Mouse (Mus musculus): ENCODE results near the gene Sdr42e1.

Sdr42e1 gene

DNA sequence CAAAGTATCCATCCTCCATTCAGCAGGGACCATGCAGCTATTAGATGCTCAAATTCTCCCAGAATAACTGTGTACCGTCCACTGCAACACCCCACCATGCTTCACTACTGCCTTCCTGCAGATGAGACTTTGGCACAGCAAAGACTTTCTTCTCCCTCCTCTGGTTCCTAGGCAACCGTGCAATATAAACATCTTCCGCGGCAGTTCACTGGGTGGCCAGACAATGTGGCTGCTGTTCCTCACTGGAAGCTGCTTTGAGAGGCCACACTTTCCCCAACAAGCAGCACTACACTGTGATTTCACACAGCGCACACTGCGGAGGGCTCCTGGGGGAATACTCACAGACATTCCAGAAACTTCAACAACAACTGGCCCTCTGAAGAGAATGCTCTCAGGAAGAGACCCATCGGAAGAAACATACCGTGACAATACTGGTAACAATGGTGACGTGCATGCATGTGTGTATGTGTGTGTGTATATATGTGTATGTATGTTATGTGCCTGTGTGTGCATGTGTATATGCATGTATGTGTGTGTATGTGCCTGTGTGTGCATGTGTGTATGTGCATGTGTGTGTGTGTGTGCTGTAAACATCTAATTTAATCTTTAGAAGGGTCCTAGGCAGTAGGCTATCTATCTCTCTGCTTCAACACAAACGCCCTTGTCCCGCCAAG lies 13.0 kb downstream of the Sdr42e1 start:
- in situ Hi-C loops (cut with MboI) = no loop called here

DNA sequence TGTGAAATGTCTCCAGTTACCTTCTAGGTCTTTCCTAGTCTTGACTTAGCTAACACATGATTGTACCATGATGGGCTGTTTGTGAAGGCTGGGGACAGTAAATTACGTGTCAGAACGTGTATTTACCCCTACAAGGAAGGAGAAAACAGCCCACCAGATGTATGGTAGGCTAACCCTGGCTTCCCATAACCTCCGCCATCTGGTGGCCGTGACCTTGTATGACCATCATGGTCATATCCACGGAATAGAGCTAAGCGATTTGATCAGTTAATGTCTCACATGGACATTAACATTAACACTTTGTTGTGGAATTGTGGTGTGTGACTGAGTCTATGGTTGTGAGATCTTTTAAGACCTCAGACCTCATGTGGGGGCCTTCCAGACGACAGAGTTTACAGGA lies 14.5 kb downstream of the Sdr42e1 start:
- in situ Hi-C loops (cut with MboI) = no loop called here

DNA sequence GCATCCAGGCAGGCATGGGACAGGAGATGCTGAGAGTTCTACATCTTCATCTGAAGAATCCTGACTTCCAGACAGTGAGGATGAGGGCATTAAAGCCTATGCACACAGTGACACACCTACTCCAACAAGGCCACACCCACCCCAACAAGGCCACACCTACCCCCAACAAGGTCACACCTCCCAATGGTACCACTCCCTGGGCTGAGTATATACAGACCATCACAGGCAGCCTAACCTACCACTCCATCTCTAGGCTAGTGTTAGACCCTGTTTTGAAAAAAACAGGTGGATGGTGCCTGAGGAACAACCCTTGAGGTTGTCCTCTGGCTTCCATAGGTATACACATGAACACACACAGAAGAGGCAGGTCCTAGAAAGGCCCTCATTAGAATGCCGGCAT lies 21.2 kb downstream of the Sdr42e1 start:
- in situ Hi-C loops (cut with MboI) = no loop called here

DNA sequence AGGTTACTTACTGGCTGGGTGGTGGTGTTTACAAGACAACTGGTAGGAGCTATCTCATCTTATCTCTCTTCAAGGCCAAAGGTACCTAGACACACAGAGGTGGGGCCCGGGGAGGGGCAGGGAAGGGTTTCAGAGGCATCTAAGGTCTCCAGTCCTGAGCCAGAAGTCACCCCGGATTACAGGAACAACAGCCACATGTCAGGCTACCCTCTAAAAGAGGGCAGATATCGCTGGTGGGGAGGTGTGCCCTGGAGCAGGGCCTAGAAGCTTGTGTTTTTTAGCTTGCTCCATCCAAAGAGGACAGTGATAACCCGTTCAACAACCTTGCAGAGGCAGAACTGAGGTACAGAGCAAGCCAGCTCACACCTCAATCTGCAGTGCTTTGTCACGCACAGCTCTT lies 27.0 kb downstream of the Sdr42e1 start:
- in situ Hi-C loops (cut with MboI) = no loop called here

DNA sequence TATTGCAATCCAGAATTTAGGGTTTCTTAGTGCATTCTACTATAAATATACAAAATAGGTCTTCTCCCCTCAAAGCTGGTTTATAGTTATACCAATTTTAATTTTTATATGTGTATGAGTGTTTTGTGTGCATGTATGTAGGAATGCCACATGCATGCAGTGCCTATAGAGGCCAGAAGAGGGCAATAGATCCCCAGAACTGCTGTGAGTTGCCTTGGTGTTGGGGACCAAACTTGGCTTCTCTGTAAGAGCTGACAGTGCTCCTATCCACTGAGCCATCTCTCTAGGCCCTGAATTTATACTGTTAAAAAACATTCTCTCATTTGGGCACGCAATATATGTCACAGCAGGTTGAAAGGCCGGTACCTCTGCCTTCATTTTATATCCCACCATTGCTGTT lies 27.5 kb downstream of the Sdr42e1 start:
- in situ Hi-C loops (cut with MboI) = no loop called here

DNA sequence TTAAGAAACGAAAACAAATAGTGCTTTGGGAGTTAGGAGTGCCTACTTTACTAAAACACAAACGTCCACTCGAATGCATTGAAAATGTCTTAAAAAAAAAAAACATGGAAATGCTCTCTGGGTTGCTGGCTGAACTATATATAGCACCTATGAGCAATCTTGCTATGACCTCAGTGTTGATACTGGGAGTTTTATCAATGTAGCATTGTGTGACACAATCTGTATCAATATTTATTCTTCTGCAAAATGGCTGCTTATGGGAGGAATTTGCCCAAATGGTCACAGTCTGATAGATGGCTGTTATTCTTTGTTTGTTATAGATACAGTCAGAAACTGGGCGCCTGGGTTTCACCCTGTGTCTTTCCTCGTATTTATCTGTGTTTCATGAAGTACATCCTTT lies 28.0 kb downstream of the Sdr42e1 start:
- in situ Hi-C loops (cut with MboI) = no loop called here

DNA sequence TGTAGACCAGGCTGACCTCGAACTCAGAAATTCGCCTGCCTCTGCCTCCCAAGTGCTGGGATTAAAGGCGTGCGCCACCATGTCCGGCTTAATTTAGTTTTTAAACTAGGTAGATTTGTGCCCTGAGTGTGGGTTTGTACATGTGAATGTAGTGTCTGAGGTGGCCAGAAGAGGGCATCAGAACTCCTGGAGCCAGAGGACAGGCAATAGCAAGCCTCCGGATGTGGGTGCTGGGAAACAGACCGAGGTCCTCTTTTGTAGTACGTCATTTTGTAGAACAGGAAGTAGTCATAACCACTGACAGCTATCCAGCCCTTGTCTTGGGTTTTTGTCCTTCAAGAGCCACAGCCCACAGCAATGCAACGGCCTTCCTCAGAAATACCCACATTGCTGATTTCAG lies 33.9 kb downstream of the Sdr42e1 start:
- in situ Hi-C loops (cut with MboI) = no loop called here

DNA sequence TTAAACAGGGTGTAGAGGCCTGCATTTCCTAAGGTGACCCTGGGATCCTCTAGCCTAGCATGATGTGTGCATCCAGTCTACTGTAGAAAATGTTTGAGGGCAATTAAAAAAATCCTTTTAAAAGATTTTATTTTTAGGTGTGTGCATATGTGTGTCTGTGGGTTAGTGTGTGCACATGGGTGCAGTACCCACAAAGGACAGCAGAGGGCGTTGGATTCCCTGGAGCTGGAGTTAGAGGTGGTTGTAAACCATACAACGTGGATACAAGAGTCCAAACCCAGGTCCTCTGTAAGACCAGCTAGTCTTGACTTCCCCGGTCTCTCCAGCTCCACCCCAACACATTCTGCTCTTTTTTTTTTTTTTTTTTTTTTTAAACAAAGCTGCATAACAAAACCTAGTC lies 36.0 kb downstream of the Sdr42e1 start:
- in situ Hi-C loops (cut with MboI) = no loop called here

DNA sequence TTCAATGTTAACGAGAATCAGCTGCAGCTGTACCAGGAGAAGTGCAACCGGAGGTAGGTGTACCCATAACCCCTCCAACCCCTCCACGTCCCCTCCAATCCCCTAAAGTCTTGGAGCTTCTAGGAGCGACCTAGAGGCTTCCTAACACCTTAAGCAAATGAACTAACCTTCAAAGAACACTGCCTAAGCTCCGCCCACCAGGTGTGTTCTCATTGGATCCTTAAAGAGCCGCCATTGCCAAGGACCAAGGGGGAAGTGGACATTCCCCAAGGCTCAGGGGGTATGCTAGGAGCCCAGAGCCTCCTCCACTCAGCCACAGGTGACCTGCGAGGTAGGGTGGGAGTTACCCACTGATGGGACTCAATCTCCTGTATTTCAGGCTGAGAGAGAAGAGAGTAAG lies 39.1 kb downstream of the Sdr42e1 start:
- in situ Hi-C loops (cut with MboI) = no loop called here

DNA sequence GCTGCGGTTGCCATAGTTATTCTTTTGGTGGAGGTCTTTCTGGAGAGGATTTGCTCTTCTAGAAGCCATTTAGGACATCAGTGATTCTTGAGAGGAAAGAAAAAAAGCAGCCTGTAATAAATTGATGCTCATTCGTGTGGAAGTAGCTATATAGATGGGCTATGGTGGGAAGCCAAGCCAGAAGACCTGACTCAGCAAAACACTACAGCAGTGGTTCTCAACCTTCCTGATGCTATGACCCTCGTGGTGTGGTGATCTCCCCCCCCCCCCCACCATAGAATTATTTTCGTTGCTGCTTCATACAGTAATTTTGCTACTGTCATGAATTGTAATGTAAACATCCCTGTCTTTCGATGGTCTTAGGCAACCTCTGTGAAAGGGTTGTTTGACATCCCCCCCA lies 41.0 kb downstream of the Sdr42e1 start:
- in situ Hi-C loops (cut with MboI) = no loop called here

DNA sequence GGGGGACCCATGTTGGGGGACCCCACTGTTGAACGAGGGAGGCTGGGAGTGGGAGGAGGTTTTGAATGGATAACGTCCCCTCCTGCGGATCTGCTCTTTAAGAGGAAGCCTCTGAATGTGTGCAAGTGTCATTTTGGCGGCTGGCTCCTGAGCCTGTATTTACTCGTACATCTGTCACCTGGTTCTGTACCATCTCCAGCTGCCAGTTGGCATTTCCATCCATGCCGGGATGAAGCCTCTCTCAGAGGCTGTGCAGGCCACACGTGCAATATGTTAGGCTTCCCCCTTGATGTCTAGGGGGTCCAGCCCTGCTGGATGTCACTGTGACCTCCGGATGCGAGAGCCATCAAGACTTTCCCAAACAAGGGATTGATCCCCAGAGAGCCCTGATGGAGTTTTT lies 46.4 kb downstream of the Sdr42e1 start:
- in situ Hi-C loops (cut with MboI) = no loop called here

DNA sequence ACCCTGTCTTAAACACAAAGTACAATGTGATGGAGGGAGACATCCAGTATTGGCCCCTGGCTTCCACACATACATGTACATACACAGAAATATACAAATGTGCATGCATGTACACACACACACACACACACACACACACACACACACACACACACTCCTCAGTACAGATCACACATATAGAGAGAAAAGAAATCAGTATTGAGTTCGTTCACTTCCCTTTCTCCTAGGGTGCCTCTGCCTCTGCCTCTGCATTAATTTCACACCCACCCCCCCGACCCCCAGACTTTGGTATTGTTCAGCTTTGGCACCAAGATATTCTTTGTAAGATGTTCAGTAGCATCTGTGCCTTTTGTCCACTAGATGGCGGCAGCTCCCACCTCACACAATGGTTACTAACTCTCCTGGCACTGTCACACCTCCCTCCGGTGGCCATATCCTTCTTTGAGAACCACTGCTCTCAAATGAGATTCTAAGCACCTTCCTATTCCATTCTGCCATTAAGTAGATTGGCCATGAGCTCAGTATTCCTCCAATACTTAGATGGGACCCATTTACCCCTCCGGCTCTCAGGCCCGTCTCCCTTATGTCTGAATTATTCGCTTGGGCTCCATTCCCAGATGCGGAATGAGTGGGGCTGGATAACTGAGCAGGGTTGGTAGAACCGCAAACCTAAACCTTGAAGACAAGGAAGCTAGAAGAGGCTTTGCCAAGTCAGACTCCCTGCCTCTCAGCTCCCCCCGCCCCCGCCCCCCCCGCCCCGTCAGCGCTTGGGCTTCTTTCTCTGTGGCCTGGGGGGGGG lies 47.2 kb downstream of the Sdr42e1 start:
- in situ Hi-C loops (cut with MboI) = no loop called here

DNA sequence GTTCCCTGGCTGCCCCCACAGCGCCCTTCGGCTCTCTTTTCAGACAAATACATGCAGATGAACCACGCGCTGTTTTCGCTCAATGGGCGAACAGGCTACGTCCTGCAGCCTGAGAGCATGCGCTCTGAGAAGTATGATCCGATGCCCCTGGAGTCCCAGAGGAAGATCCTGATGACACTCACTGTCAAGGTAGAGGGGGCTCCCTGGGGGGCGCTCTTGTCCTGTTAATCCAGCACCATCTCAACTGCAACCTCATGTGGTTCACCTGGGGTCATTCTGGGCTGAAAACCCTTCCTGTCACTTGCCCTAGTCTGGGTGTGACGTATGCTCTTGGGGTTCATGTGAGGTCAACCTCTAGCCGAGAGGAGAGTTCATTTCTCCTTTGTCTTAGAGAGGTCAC lies 60.6 kb downstream of the Sdr42e1 start:
- in situ Hi-C loops (cut with MboI) = no loop called here
